Mouse (Mus musculus) layer of hippocampus, adult 2 months (tissue): ENCODE data around the gene H2-Ab1. TPM values are rescaled to one million over a fixed set of nuclear protein-coding genes. Genes with fewer than 3 reads are reported as not detected.
"Not testable (repeated sequence)": the region's sequence is repeated elsewhere in the genome, so short reads cannot be mapped to it uniquely, and the experiment has no call there.

Experiments used
- DNase-seq, 2 experiments: peaks; one replicate each; pipeline ENCODE4 v3.0.0; 2022; ENCODE audit warnings: low spot score in 2 of 2
- H3K27ac ChIP-seq: fragments of 200-600 bp; 2 replicates; pipeline ENCODE4 v1.8.1; 2022
- H3K4me3 ChIP-seq: fragments of 200-600 bp; 2 replicates; pipeline ENCODE4 v1.8.1; 2022; ENCODE audit warnings: mild to moderate bottlenecking
- CTCF ChIP-seq: fragments of 200-600 bp; conservative IDR thresholded peaks from 2 replicates; pipeline ENCODE4 v1.8.1; 2022; ENCODE audit warnings: antibody characterized with exemption, mild to moderate bottlenecking, moderate library complexity
- total RNA-seq, 2 experiments: library from RNA; stranded (reverse); gene quantifications; 2 replicates each; pipeline ENCODE4 v1.2.3; 2021

The H2-Ab1 gene
- total RNA-seq, 2 experiments from 2014 or later: 1.7 to 1.8 TPM

GRCm38 (mm10) chr17:34309683-34310385 lies 52.3 kb downstream of the H2-Ab1 start:
- peak overlapping the region; percentile 71 for H3K27ac ChIP-seq

DNA sequence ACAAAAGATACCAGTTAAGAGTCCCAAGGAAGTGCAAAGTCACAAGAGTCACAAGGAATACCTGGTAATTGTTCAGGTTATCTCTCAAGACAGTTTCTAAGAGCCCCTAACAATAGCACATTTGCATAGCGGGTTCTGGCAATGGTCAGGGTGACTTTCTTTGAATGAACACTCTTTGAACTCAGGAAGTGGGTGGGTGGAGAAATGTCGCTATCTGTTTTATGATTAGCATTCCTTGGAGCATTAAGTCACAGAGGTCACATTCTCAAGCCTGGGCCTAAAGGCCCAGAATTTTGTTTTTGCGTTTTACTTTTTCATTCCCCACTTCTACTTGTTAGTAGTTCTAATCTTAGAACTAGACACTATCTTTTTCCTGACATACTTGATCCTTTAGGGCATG lies 53.0 kb downstream of the H2-Ab1 start:
- H3K27ac ChIP-seq, DNase-seq, H3K4me3 ChIP-seq: not testable (repeated sequence)

More at GRCm38 (mm10) chr17:34309683-34310385, 52.3 kb downstream of the H2-Ab1 start:
- H3K4me3 ChIP-seq: peak overlapping the region; percentile 69
- DNase-seq: peak; percentile 56 to 65
- TF ChIP-seq CTCF: no peak

DNA sequence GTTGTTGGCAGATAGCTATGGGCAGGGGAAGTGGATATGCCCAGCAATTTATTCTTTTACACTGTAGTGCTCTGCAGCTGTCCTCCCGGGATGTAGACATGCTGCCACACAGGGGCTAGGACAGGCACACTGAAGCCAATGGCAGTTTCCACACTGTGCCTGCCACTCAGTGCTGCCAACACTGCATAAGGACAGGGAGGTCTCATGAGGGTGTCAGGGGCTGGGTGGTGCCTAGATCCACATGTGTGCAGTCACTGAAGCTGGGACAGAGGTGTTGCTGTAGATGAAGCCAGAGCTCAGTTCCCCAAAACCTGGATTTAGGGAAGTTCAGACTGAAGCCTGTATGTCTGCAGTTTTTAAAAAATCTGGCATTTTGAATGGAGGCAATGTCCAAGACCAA lies 54.7 kb downstream of the H2-Ab1 start:
- Histone ChIP-seq H3K4me3 (no peak overlapping the region), H3K27ac (no peak overlapping the region)
- no peak for DNase-seq
- no peak for TF ChIP-seq CTCF

GRCm38 (mm10) chr17:34313393-34313792 lies 55.9 kb downstream of the H2-Ab1 start:
- DNase-seq: peak; percentile 66 to 84

GRCm38 (mm10) chr17:34314286-34314685 lies 56.8 kb downstream of the H2-Ab1 start:
- Histone ChIP-seq H3K27ac (no peak overlapping the region), H3K4me3 (no peak overlapping the region)
- no peak for TF ChIP-seq CTCF
- no peak for DNase-seq

More at GRCm38 (mm10) chr17:34313393-34313792, 55.9 kb downstream of the H2-Ab1 start:
- Histone ChIP-seq H3K27ac (no peak overlapping the region), H3K4me3 (no peak overlapping the region)
- peak; percentile 99 for TF ChIP-seq CTCF

DNA sequence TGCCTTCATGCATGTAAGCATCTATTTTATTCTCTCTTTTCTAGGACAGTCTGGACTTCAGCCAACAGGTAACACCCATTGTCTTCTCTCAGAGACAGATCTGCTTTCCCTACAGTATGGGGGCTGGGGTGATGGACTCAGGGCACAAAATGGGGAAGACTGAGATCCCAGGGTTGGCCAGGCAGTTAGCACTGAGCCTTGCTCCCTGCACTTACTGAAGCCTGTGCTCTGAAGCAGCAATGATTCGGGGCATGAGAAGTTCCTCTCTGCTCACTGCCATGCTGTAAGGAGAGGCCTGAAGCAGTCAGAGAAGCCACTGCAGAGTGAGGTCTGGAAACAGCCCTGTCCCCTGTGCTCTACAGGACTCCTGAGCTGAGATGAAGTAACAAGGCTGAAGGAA lies 58.0 kb downstream of the H2-Ab1 start:
- no peak for DNase-seq
- Histone ChIP-seq H3K27ac (no peak overlapping the region), H3K4me3 (no peak overlapping the region)
- TF ChIP-seq CTCF: no peak

- no peak overlapping the region for H3K27ac ChIP-seq
- no peak for DNase-seq
- no peak for TF ChIP-seq CTCF
- H3K4me3 ChIP-seq: no peak overlapping the region
These were observed 59.2 kb downstream of the H2-Ab1 start for GRCm38 (mm10) chr17:34316697-34317096.

DNA sequence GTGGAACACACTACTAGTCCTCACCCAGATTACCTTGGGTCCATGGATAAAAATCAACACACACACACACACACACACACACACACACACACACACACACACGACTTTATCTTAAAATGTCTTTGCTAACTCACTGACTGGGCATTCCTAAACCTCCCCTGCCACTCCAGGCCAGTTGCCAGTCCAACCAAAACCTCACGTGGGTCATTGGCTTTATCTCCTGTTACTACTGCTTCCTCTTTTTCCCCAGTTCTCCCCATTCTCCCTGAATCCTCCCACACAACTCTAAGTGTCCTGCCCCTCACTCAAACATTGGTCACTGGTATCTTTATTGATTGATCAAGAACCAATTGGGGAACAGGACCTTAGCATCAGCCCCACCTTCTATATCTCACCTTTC lies 59.8 kb downstream of the H2-Ab1 start:
- DNase-seq: no peak
- no peak overlapping the region for H3K4me3 ChIP-seq
- TF ChIP-seq CTCF: no peak
- H3K27ac ChIP-seq: no peak overlapping the region

Other genes with a start within 250 kb of the H2-Ab1 start
- gene Ring1, start 233.0 kb upstream of the H2-Ab1 start, total RNA-seq: 10 to 100 TPM; 39.6 to 45.2 TPM
- gene H2-Ke6, start 229.6 kb upstream of the H2-Ab1 start, total RNA-seq: 10 to 100 TPM; 55.6 to 59.5 TPM
- gene Slc39a7, start 226.0 kb upstream of the H2-Ab1 start, total RNA-seq: 10 to 100 TPM; 97.7 to 98.9 TPM
- 10 to 100 TPM; 80.6 to 85.5 TPM for gene Rxrb, start 225.9 kb upstream of the H2-Ab1 start, total RNA-seq
- 10 to 100 TPM; 18.9 to 23.1 TPM for gene Col11a2, start 218.3 kb upstream of the H2-Ab1 start, total RNA-seq
- under 1 TPM in 1 of 2 experiments, not detected in 1; 0.44 TPM for gene H2-Oa, start 165.3 kb upstream of the H2-Ab1 start, total RNA-seq
- gene H2-DMa, start 138.1 kb upstream of the H2-Ab1 start, total RNA-seq: 10 to 100 TPM; 26.2 to 33.1 TPM
- 100 to 1,000 TPM; 196 to 200 TPM for gene Brd2, start 135.1 kb upstream of the H2-Ab1 start, total RNA-seq
- gene H2-DMb2, start 114.4 kb upstream of the H2-Ab1 start, total RNA-seq: under 1 TPM; 0.77 to 0.96 TPM
- 1 to 10 TPM; 1.8 to 2.5 TPM for gene H2-DMb1, start 104.6 kb upstream of the H2-Ab1 start, total RNA-seq
- gene Tap1, start 70.1 kb upstream of the H2-Ab1 start, total RNA-seq: 1 to 10 TPM; 3.3 to 3.4 TPM
- 1 to 10 TPM; 2.1 to 3.6 TPM for gene Psmb9, start 69.9 kb upstream of the H2-Ab1 start, total RNA-seq
- 1 to 10 TPM; 2.7 TPM for gene Psmb8, start 60.0 kb upstream of the H2-Ab1 start, total RNA-seq
- 1 to 10 TPM; 7.8 to 9.3 TPM for gene Tap2, start 54.2 kb upstream of the H2-Ab1 start, total RNA-seq
- under 1 TPM in 1 of 2 experiments, not detected in 1; 0.17 TPM for gene H2-Ob, start 18.8 kb upstream of the H2-Ab1 start, total RNA-seq
- gene H2-Aa, start 30.1 kb downstream of the H2-Ab1 start, total RNA-seq: 1 to 10 TPM in 1 of 2 experiments, under 1 TPM in 1; 0.66 to 1.2 TPM
- gene H2-Eb1, start 48.2 kb downstream of the H2-Ab1 start, total RNA-seq: 1 to 10 TPM; 1.0 to 1.3 TPM
- not detected for gene H2-Eb2, start 68.0 kb downstream of the H2-Ab1 start, total RNA-seq
- gene Btnl2, start 97.1 kb downstream of the H2-Ab1 start, total RNA-seq: under 1 TPM; 0.51 to 0.76 TPM
- not detected for gene Btnl1, start 119.4 kb downstream of the H2-Ab1 start, total RNA-seq
- gene BC051142, start 141.1 kb downstream of the H2-Ab1 start, total RNA-seq: 1 to 10 TPM; 4.1 to 7.2 TPM
- not detected for gene Btnl4, start 219.6 kb downstream of the H2-Ab1 start, total RNA-seq